Mouse (Mus musculus) myocyte (in vitro differentiated cells): ENCODE data around the gene Dzip1l. TPM values are rescaled to one million over a fixed set of nuclear protein-coding genes. Genes with fewer than 3 reads are reported as not detected.
A peak's percentile ranks its signal among the peaks of the same experiment; 100 is the strongest.

Experiments
- H3K27me3 ChIP-seq: one replicate; pipeline ENCODE4 v1.6.1; 2011; ENCODE audit not compliant: control insufficient read depth, insufficient read depth, insufficient read length
- H3K36me3 ChIP-seq: one replicate; pipeline ENCODE4 v1.6.1; 2011; ENCODE audit not compliant: control insufficient read depth, insufficient read depth
- H3K4me2 ChIP-seq: one replicate; pipeline ENCODE4 v1.6.1; 2011; ENCODE audit warnings: low read depth, control low read depth
- H3K4me3 ChIP-seq: one replicate; pipeline ENCODE4 v1.5.1; 2011; ENCODE audit warnings: mild to moderate bottlenecking, control low read depth, moderate library complexity
- H3K79me2 ChIP-seq: one replicate; pipeline ENCODE4 v1.6.1; 2011; ENCODE audit not compliant: control insufficient read depth, insufficient read depth
- H3ac ChIP-seq: one replicate; pipeline ENCODE4 v1.6.1; 2011; ENCODE audit not compliant: control insufficient read depth, insufficient read length
- CEBPB ChIP-seq: IDR thresholded peaks from 2 replicates; pipeline ENCODE4 v1.6.1; 2011; ENCODE audit warnings: mild to moderate bottlenecking, moderate library complexity; ENCODE audit not compliant: poor library complexity, insufficient read depth, severe bottlenecking
- E2F4 ChIP-seq: IDR thresholded peaks from one replicate; pipeline ENCODE4 v1.6.1; 2011; ENCODE audit warnings: mild to moderate bottlenecking, control low read depth, moderate library complexity; ENCODE audit not compliant: insufficient read depth
- MAX ChIP-seq: IDR thresholded peaks from one replicate; pipeline ENCODE4 v1.6.1; 2011; ENCODE audit warnings: low read depth, mild to moderate bottlenecking, control low read depth
- MYOD1 ChIP-seq, 3 experiments: IDR thresholded peaks; one replicate each; pipeline ENCODE4 v1.6.1; 2011; ENCODE audit warnings: control low read depth in 2 of 3, low read depth in 2 of 3, mild to moderate bottlenecking in 2 of 3, moderate library complexity in 1 of 3; ENCODE audit not compliant: insufficient read length in 2 of 3, control insufficient read depth in 1 of 3
- MYOG ChIP-seq, 3 experiments: IDR thresholded peaks; one replicate each; pipeline ENCODE4 v1.6.1; 2011; ENCODE audit warnings: control low read depth in 2 of 3, low read depth in 2 of 3, mild to moderate bottlenecking in 2 of 3; ENCODE audit not compliant: insufficient read length in 2 of 3, control insufficient read depth in 1 of 3, insufficient read depth in 1 of 3
- POLR2A ChIP-seq: IDR thresholded peaks from one replicate; pipeline ENCODE4 v1.6.1; 2011; ENCODE audit warnings: low read depth, mild to moderate bottlenecking, control low read depth, moderate library complexity; ENCODE audit not compliant: insufficient read length
- POLR2AphosphoS2 ChIP-seq: IDR thresholded peaks from one replicate; pipeline ENCODE4 v1.6.1; 2011; ENCODE audit warnings: low read depth, control low read depth; ENCODE audit not compliant: insufficient read length
- REST ChIP-seq: IDR thresholded peaks from one replicate; pipeline ENCODE4 v1.6.1; 2011; ENCODE audit warnings: mild to moderate bottlenecking, control low read depth, moderate library complexity; ENCODE audit not compliant: insufficient read depth, insufficient read length
- SRF ChIP-seq: IDR thresholded peaks from one replicate; pipeline ENCODE4 v1.6.1; 2011; ENCODE audit warnings: low read depth; ENCODE audit not compliant: control insufficient read depth, insufficient read length
- TCF12 ChIP-seq: IDR thresholded peaks from one replicate; pipeline ENCODE4 v1.6.1; 2011; ENCODE audit warnings: mild to moderate bottlenecking, control low read depth; ENCODE audit not compliant: poor library complexity, insufficient read depth, severe bottlenecking
- TCF3 ChIP-seq: IDR thresholded peaks from one replicate; pipeline ENCODE4 v1.6.1; 2011; ENCODE audit warnings: low read depth, control low read depth; ENCODE audit not compliant: insufficient read length
- USF1 ChIP-seq: IDR thresholded peaks from one replicate; pipeline ENCODE4 v1.6.1; 2011; ENCODE audit warnings: low read depth, mild to moderate bottlenecking, control low read depth, moderate library complexity
- polyA plus RNA-seq: library from polyadenylated mRNA; unstranded; fragments of >200 nt; fragmentation: generic; extraction: Trizol; gene quantifications from one replicate; pipeline ENCODE4 v1.2.1, GENCODE M21; 2012; ENCODE audit warnings: missing spikeins

The Dzip1l gene
- polyA plus RNA-seq, 1 experiment: 6.5 TPM

DNA sequence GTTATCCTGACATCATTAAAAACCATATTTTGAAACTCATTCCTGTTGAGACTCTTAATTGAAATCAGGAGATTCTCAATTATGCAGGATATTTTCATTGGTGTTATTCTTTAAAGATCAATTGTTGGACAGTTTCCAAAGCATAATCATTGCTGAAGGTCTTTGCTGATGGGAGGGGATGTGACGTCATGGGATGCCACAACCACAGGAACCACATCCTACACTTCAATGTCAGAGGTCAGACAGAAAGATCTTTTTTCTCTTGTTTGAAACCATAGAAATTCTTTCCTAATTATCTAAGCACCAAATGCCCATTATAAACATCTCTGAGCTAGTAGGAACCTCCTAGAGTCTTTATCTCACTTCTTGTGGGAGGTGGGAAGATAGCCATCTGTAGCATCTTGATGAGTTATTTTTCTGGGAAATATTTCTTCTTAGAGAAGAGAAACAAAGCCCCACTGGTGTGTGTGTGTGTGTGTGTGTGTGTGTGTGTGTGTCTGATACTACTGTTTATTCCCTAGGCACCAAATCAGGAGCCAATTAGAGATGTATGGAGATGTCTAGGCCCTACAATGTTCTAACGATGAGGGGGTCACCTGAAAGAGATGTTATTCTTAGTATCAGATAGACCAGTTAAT, 70.6 kb downstream of the Dzip1l start:
- H3K4me3 ChIP-seq: no peak overlapping the region
- no peaks in the 10 kb centered on the region for H3K27me3 ChIP-seq
- H3K4me2 ChIP-seq: peak overlapping the region; percentile 18
- H3ac ChIP-seq: no peak overlapping the region
- TF ChIP-seq MYOG (IDR thresholded peaks at IDR 0.05; ENCODE audit: control insufficient read depth in 1 of 3, insufficient read depth in 1 of 3, insufficient read length in 2 of 3, low read depth in 2 of 3): no peak
- TF ChIP-seq SRF: no peak
- no peak for TF ChIP-seq MYOD1 (IDR thresholded peaks at IDR 0.05; ENCODE audit: control insufficient read depth in 1 of 3, insufficient read length in 2 of 3, low read depth in 2 of 3)
- TF ChIP-seq USF1: no peak
- TF ChIP-seq CEBPB: no peak
- TF ChIP-seq E2F4: no peak
- TF ChIP-seq POLR2AphosphoS2: no peak
- no peak for TF ChIP-seq TCF12
- TF ChIP-seq POLR2A: no peak
- TF ChIP-seq REST: no peak
- no peak for TF ChIP-seq TCF3
- TF ChIP-seq MAX: no peak
- no peaks in the 10 kb centered on the region for H3K36me3 ChIP-seq
- no peaks in the 10 kb centered on the region for H3K79me2 ChIP-seq

DNA sequence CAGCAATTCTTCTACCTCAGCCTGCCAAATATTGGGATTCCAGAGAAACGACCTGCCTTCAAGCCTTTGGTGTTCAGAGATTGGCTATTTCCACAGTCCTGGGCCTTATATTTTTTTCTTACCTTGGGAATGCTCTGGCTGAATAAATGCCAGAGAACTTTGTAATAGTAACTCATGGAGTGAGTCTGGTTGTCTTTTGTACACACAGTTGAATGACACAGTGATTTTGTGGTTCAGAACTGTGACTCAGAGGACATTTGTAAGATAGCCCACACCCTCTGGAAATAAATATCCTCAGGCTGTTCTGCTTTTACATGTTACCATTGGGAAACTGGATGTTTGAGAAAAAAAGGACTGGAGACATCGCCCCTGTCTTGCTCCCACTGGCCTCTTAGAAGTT, 71.9 kb downstream of the Dzip1l start:
- peak overlapping the region; percentile 31 for H3K4me2 ChIP-seq
- no peak for TF ChIP-seq MYOG (IDR thresholded peaks at IDR 0.05; ENCODE audit: control insufficient read depth in 1 of 3, insufficient read depth in 1 of 3, insufficient read length in 2 of 3, low read depth in 2 of 3)
- TF ChIP-seq SRF: no peak
- TF ChIP-seq MAX: no peak
- TF ChIP-seq CEBPB: no peak
- TF ChIP-seq REST: no peak
- TF ChIP-seq TCF12: no peak
- TF ChIP-seq USF1: no peak
- no peak for TF ChIP-seq TCF3
- no peak for TF ChIP-seq E2F4
- no peak for TF ChIP-seq POLR2A
- TF ChIP-seq MYOD1 (IDR thresholded peaks at IDR 0.05; ENCODE audit: control insufficient read depth in 1 of 3, insufficient read length in 2 of 3, low read depth in 2 of 3): no peak
- TF ChIP-seq POLR2AphosphoS2: no peak
- no peaks in the 10 kb centered on the region for H3K36me3 ChIP-seq
- H3ac ChIP-seq: no peak overlapping the region
- no peaks in the 10 kb centered on the region for H3K27me3 ChIP-seq
- no peak overlapping the region for H3K4me3 ChIP-seq
- no peaks in the 10 kb centered on the region for H3K79me2 ChIP-seq

DNA sequence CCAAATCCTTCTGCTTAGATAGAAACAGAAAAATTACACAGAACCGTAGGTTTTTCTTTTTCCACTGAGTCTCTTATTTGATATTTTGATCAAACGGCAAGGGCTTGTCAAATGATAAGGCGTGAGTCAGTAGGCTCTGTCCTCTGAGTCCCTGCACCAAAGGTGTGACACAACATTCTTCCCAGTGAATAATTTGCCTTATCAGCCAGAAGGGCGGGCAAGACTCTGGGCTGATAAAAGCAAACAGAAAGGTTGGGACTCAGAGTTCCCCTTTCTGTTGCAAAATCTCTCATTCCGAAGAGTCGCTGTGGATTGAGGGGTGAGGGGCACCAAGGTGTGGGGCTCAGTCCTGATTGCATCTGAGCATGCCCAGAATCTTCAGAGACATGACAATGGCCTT, 72.9 kb downstream of the Dzip1l start:
- H3K36me3 ChIP-seq: no peaks in the 10 kb centered on the region
- no peak overlapping the region for H3K4me2 ChIP-seq
- H3K27me3 ChIP-seq: no peaks in the 10 kb centered on the region
- H3K79me2 ChIP-seq: no peaks in the 10 kb centered on the region
- no peak for TF ChIP-seq E2F4
- no peak overlapping the region for H3ac ChIP-seq
- H3K4me3 ChIP-seq: no peak overlapping the region

GRCm38 (mm10) chr9:99703711-99704110, 74.4 kb downstream of the Dzip1l start:
- no peaks in the 10 kb centered on the region for H3K79me2 ChIP-seq
- H3K36me3 ChIP-seq: no peaks in the 10 kb centered on the region
- no peak overlapping the region for H3K4me3 ChIP-seq
- no peak overlapping the region for H3ac ChIP-seq
- H3K27me3 ChIP-seq: no peaks in the 10 kb centered on the region
- no peak overlapping the region for H3K4me2 ChIP-seq
- no peak for TF ChIP-seq TCF3
- TF ChIP-seq CEBPB: no peak
- no peak for TF ChIP-seq MYOD1 (IDR thresholded peaks at IDR 0.05; ENCODE audit: control insufficient read depth in 1 of 3, insufficient read length in 2 of 3, low read depth in 2 of 3)
- TF ChIP-seq USF1: no peak
- no peak for TF ChIP-seq POLR2AphosphoS2
- no peak for TF ChIP-seq REST
- TF ChIP-seq TCF12: no peak

DNA sequence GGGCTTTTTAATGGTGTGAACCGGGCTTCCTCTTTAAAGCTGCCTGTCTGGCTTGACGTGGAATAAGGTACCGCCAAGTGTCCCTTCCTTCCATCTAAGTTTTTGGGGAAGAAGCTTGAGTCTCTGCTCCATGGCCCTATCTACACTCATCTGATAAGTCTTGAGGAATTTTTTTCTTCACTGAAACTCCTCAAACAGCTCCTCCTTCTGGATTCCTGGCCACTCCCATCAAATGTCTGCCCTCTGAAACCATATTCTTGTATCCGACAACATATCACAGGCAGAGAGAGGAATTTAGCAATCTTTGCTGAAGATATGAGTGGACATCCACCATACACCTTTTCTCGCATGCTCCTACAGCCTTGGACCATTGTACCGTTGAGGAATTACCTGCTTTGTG, 77.0 kb downstream of the Dzip1l start:
- H3K36me3 ChIP-seq: no peaks in the 10 kb centered on the region
- TF ChIP-seq CEBPB: no peak
- TF ChIP-seq SRF: no peak
- no peak for TF ChIP-seq MYOG (IDR thresholded peaks at IDR 0.05; ENCODE audit: control insufficient read depth in 1 of 3, insufficient read depth in 1 of 3, insufficient read length in 2 of 3, low read depth in 2 of 3)
- no peak for TF ChIP-seq USF1
- no peak overlapping the region for H3K4me3 ChIP-seq
- no peaks in the 10 kb centered on the region for H3K27me3 ChIP-seq
- no peak overlapping the region for H3K4me2 ChIP-seq
- no peaks in the 10 kb centered on the region for H3K79me2 ChIP-seq
- no peak overlapping the region for H3ac ChIP-seq
